Mouse (Mus musculus) lung, postnatal 36 days (tissue): ENCODE measurements around the gene Snai1.
A peak's percentile ranks its signal among the peaks of the same experiment; 100 is the strongest.

Source experiments
- DNase-seq: peaks from one replicate; pipeline ENCODE4 v3.0.0; 2022; ENCODE audit warnings: mixed read lengths

Gene Snai1

GRCm38 (mm10) chr2:167585273-167585672, 47.3 kb downstream of the Snai1 start:
- no peak for DNase-seq

- peak; percentile 83 for DNase-seq
These were observed 48.0 kb downstream of the Snai1 start for GRCm38 (mm10) chr2:167586041-167586440.

- peak; percentile 78 for DNase-seq
These were observed 49.0 kb downstream of the Snai1 start for GRCm38 (mm10) chr2:167586976-167587375.

GRCm38 (mm10) chr2:167588774-167589577, 51.0 kb downstream of the Snai1 start:
- DNase-seq = peak; percentile 89
